Mouse (Mus musculus): ENCODE measurements around the gene Enah. TPM values are rescaled to one million over a fixed set of nuclear protein-coding genes. Genes with fewer than 3 reads are reported as not detected.

The Enah gene
- polyA plus RNA-seq, 1 experiment from 2014 or later: 49.2 TPM

- ATAC-seq (ENCODE audit: low FRiP score): no peak
- Histone ChIP-seq H3K4me2 (replicated peaks; ENCODE audit: low read depth, low read length) (no peak overlapping the region), H3K4me1 (replicated peaks; ENCODE audit: control insufficient read depth, insufficient read depth, low read length) (no peaks in the 10 kb centered on the region), H3K9ac (ENCODE audit: low read depth, low read length) (no peak overlapping the region), H3K9me3 (ENCODE audit: control insufficient read depth, low read length) (no peaks in the 10 kb centered on the region), H3K4me3 (ENCODE audit: low read depth, low read length) (no peak overlapping the region), H3K27me3 (ENCODE audit: control insufficient read depth, insufficient read depth, low read length) (no peaks in the 10 kb centered on the region), H3K36me3 (ENCODE audit: control insufficient read depth, insufficient read depth, low read length) (no peaks in the 10 kb centered on the region), H3K27ac (ENCODE audit: low read depth, low read length) (no peak overlapping the region)
- no peak for DNase-seq (ENCODE audit: low spot score)
Observed at GRCm38 (mm10) chr1:182031757-182032156, 12.0 kb upstream of the Enah start.

DNA sequence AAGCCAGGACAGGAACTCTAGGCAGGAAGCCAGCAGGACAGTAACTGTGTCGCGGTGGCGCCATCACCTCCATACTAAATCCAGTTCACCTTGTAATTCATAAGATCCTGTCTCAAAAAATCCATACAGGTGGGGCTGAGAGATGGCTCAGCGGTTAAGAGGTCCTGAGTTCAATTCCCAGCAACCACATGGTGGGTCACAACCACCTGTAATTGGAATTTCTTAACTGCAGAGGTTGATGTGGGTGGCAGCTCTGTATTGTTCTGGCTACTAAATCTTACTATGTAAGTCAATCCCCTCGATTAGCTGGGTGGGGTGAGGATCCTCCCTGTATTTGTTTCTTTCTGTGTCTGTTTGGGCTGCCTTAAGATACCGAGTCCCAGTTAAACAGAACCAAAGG lies 11.3 kb upstream of the Enah start:
- 89% methylated on average over 6 of the region's 6 CpGs for WGBS
- Histone ChIP-seq H3K9me3 (ENCODE audit: control insufficient read depth, low read length) (no peaks in the 10 kb centered on the region), H3K9ac (ENCODE audit: low read depth, low read length) (no peak overlapping the region), H3K27ac (ENCODE audit: low read depth, low read length) (no peak overlapping the region), H3K4me3 (ENCODE audit: low read depth, low read length) (no peak overlapping the region), H3K4me1 (replicated peaks; ENCODE audit: control insufficient read depth, insufficient read depth, low read length) (no peaks in the 10 kb centered on the region), H3K36me3 (ENCODE audit: control insufficient read depth, insufficient read depth, low read length) (no peaks in the 10 kb centered on the region), H3K27me3 (ENCODE audit: control insufficient read depth, insufficient read depth, low read length) (no peaks in the 10 kb centered on the region), H3K4me2 (replicated peaks; ENCODE audit: low read depth, low read length) (no peak overlapping the region)
- ATAC-seq (ENCODE audit: low FRiP score): no peak
- DNase-seq (ENCODE audit: low spot score): no peak

DNA sequence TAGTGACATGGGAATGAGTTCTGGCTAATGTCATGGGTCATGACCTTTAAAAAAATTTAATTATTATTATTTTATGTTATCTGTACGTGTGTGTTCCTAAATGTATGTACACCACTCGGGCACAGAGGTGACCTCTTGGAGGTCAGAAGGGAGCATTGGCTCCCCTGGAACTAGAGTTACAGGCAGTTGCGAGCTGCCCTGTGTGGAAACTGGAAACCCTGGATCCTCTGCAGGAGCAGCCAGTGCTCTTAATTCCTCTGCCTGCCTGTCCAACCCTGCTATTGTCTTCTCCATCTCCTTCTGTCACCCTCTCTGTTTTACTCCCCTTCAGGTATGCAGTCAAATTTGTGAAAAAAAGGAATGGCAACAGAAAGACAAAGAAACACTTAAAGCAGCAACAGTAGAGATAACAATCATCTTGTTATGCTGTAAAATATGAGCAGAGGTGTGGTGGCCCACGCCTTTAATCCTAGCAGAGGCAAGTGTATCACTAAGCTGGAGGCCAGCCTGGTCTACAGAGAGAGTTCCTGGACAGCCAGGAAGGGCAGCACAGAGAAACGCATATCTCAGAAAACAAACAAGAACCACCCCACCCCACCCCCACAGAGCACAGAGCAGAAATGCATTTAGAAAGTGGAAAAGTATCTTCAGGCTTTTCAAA lies 10.3 kb upstream of the Enah start:
- Histone ChIP-seq H3K9ac (ENCODE audit: low read depth, low read length) (no peak overlapping the region), H3K9me3 (ENCODE audit: control insufficient read depth, low read length) (no peaks in the 10 kb centered on the region), H3K27me3 (ENCODE audit: control insufficient read depth, insufficient read depth, low read length) (no peaks in the 10 kb centered on the region), H3K27ac (ENCODE audit: low read depth, low read length) (no peak overlapping the region), H3K4me3 (ENCODE audit: low read depth, low read length) (no peak overlapping the region), H3K36me3 (ENCODE audit: control insufficient read depth, insufficient read depth, low read length) (no peaks in the 10 kb centered on the region), H3K4me1 (replicated peaks; ENCODE audit: control insufficient read depth, insufficient read depth, low read length) (no peaks in the 10 kb centered on the region), H3K4me2 (replicated peaks; ENCODE audit: low read depth, low read length) (no peak overlapping the region)
- WGBS: 65% methylated on average over 5 of the region's 5 CpGs
- DNase-seq (ENCODE audit: low spot score) (no peak), ATAC-seq (ENCODE audit: low FRiP score) (no peak)

DNA sequence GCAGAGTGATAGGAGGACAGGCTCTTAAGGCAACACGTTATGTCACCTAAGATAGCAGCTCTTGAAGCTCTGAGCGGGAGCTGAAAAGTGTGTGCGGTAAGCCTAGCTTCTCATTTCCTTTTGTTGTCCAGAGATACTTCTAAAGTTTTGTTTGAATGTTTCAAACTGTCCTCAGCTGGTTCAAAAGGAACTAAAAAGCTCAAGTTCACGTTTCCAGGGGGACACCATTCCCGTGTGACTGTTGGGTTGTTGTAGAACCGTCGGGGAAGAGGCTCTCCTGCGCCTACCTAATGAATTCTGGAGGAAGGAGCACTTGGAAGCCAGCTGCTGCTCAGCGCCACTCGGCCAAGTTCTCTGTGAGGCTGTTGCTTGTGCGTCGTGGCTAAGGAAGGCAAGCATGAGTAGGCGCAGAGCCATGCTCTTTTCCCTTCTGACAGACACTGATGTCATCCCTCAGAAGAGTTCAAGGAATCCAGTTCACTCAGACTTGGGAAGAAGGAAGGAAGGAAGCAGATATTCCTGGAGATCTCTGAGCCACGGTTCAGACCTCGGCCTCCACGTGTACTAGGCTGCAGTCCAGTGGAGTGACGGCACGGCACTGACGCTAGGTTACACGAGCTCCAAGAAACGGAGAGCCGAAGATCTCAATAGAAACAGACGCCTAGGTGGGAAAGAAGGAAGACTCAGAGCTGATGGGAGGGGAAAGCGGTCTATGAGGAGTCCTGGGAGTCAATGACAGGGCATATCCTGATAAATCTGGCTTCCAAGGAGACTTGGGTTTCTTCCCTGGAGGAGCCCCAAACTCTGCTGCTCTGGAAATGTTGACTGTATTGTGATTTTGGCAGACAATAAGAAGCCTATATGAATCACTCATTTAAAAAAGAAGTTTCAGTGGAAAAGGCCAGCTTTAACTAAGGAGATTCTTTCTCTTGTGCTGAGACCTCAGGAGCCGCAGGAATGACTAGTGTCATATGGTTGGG lies 8.7 kb upstream of the Enah start:
- 86% methylated on average over 25 of the region's 25 CpGs for WGBS
- no peaks in the 10 kb centered on the region for H3K36me3 ChIP-seq (ENCODE audit: control insufficient read depth, insufficient read depth, low read length)
- no peak overlapping the region for H3K4me2 ChIP-seq (replicated peaks; ENCODE audit: low read depth, low read length)
- no peak for DNase-seq (ENCODE audit: low spot score)
- H3K27me3 ChIP-seq (ENCODE audit: control insufficient read depth, insufficient read depth, low read length): no peaks in the 10 kb centered on the region
- no peak overlapping the region for H3K27ac ChIP-seq (ENCODE audit: low read depth, low read length)
- H3K4me3 ChIP-seq (ENCODE audit: low read depth, low read length): no peak overlapping the region
- no peaks in the 10 kb centered on the region for H3K9me3 ChIP-seq (ENCODE audit: control insufficient read depth, low read length)
- no peak for ATAC-seq (ENCODE audit: low FRiP score)
- H3K9ac ChIP-seq (ENCODE audit: low read depth, low read length): no peak overlapping the region
- H3K4me1 ChIP-seq (replicated peaks; ENCODE audit: control insufficient read depth, insufficient read depth, low read length): no peaks in the 10 kb centered on the region

DNA sequence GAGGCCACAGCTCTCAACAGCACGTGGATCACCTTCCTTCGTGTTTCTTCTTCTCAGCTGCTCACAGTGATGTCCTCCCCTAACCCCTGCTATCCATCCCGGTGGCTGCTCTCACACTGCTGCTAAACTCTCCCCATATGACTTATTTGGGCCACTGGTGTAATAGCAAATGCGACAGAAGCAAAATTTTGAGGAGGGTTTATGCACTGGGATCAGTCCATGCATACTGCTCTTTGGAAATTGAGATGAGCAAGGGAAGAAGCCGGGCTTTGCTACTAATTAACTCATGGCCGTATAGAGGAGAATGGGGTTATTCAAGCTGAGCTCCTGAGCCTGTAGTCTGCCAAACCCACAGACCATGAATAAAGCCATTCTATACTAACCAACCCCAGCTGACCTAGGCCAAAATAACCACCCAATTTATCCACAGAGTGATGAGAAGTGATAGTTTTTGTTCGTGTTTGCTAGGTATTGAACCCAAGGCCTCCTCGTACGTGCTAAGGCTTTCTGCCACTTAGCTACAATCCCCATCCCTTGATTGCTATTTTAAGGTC lies 7.7 kb upstream of the Enah start:
- Histone ChIP-seq H3K4me2 (replicated peaks; ENCODE audit: low read depth, low read length) (no peak overlapping the region), H3K4me1 (replicated peaks; ENCODE audit: control insufficient read depth, insufficient read depth, low read length) (no peaks in the 10 kb centered on the region), H3K36me3 (ENCODE audit: control insufficient read depth, insufficient read depth, low read length) (no peaks in the 10 kb centered on the region), H3K27ac (ENCODE audit: low read depth, low read length) (no peak overlapping the region), H3K4me3 (ENCODE audit: low read depth, low read length) (no peak overlapping the region), H3K9me3 (ENCODE audit: control insufficient read depth, low read length) (no peaks in the 10 kb centered on the region), H3K9ac (ENCODE audit: low read depth, low read length) (no peak overlapping the region), H3K27me3 (ENCODE audit: control insufficient read depth, insufficient read depth, low read length) (no peaks in the 10 kb centered on the region)
- no peak for ATAC-seq (ENCODE audit: low FRiP score)
- 61% methylated on average over 9 of the region's 9 CpGs for WGBS
- DNase-seq (ENCODE audit: low spot score): no peak

DNA sequence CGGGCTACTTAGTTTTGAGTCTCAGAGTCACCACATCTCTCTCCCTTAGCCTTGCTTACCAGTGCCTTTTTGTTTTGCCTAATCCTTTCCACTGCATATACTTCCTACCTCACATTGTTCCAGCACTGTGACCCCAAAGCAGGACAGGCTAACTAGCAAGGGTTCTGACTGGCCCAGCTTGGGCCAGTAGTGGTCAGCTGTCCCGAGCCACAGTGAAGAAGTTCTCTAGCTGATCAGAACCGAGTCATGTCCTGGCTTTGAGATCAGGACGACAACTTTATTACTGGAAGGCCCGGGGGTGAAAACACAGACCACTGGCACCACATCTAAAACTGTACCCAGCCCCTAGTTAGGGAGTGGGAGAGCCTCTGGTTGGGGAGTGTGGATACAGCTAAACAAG lies 7.0 kb upstream of the Enah start:
- no peak overlapping the region for H3K9ac ChIP-seq (ENCODE audit: low read depth, low read length)
- WGBS: 91% methylated on average over 5 of the region's 5 CpGs
- H3K4me1 ChIP-seq (replicated peaks; ENCODE audit: control insufficient read depth, insufficient read depth, low read length): no peaks in the 10 kb centered on the region
- ATAC-seq (ENCODE audit: low FRiP score) (no peak), DNase-seq (ENCODE audit: low spot score) (no peak)
- H3K27me3 ChIP-seq (ENCODE audit: control insufficient read depth, insufficient read depth, low read length): no peaks in the 10 kb centered on the region
- no peaks in the 10 kb centered on the region for H3K36me3 ChIP-seq (ENCODE audit: control insufficient read depth, insufficient read depth, low read length)
- H3K4me2 ChIP-seq (replicated peaks; ENCODE audit: low read depth, low read length): no peak overlapping the region
- no peaks in the 10 kb centered on the region for H3K9me3 ChIP-seq (ENCODE audit: control insufficient read depth, low read length)
- no peak overlapping the region for H3K4me3 ChIP-seq (ENCODE audit: low read depth, low read length)
- no peak overlapping the region for H3K27ac ChIP-seq (ENCODE audit: low read depth, low read length)

DNA sequence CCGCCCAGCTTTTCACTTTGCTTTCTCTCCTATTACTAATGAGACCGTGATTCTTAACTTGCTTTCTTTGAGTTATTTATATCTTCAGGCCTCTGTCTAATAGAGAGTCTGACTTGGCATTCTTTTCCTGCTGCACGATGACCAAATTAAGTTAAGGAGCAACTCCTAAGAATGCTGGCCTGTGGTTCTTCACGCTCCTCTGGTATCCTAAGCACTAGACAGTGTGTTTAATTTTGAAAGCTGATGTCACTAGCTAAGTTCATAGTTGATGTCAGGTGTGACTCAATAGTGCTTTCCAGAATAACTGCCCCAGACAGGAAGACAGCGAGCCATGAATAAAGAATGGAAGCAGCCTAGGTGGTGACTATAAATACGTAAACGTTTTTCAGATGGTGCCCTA lies 6.3 kb upstream of the Enah start:
- no peaks in the 10 kb centered on the region for H3K9me3 ChIP-seq (ENCODE audit: control insufficient read depth, low read length)
- no peak overlapping the region for H3K4me2 ChIP-seq (replicated peaks; ENCODE audit: low read depth, low read length)
- ATAC-seq (ENCODE audit: low FRiP score) (no peak), DNase-seq (ENCODE audit: low spot score) (no peak)
- H3K27ac ChIP-seq (ENCODE audit: low read depth, low read length): no peak overlapping the region
- no peaks in the 10 kb centered on the region for H3K27me3 ChIP-seq (ENCODE audit: control insufficient read depth, insufficient read depth, low read length)
- H3K4me1 ChIP-seq (replicated peaks; ENCODE audit: control insufficient read depth, insufficient read depth, low read length): no peaks in the 10 kb centered on the region
- no peak overlapping the region for H3K4me3 ChIP-seq (ENCODE audit: low read depth, low read length)
- H3K9ac ChIP-seq (ENCODE audit: low read depth, low read length): no peak overlapping the region
- whole genome bisulfite sequencing: 79% methylated on average over 7 of the region's 7 CpGs
- H3K36me3 ChIP-seq (ENCODE audit: control insufficient read depth, insufficient read depth, low read length): no peaks in the 10 kb centered on the region

DNA sequence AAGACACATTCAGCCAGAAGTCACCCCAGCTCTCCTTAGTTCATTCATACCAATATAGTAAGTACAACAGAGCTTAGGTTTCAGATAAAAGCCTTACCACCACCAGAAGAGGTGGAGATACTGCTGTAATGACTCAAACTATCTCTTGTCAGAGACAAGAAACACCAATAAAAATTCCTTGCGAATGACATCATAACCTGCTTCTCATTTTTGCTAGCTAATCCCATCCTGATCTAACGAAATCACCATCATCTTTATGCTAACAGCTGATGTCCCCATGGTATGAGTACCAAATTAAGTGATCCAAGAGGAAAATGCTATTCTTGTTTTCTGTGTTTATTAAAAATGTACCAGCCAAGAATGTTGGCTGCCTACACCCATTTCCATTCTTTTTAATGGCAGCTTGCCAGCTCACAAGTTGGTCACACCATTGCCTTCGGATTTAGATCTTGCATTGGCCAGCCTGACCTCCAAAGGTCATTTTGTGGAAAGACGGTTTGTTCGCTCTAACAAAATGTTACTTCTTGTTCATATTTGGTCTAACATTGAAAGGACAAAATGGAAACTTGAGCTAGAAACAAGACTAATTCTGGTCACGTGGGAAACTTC lies 2.0 kb upstream of the Enah start:
- no peaks in the 10 kb centered on the region; the same call in 1 of the 2 replicates for H3K4me1 ChIP-seq (replicated peaks; ENCODE audit: control insufficient read depth, insufficient read depth, low read length)
- DNase-seq (ENCODE audit: low spot score) (no peak), ATAC-seq (ENCODE audit: low FRiP score) (no peak)
- no peaks in the 10 kb centered on the region for H3K9me3 ChIP-seq (ENCODE audit: control insufficient read depth, low read length)
- H3K4me3 ChIP-seq (ENCODE audit: low read depth, low read length): no peak overlapping the region
- H3K9ac ChIP-seq (ENCODE audit: low read depth, low read length): no peak overlapping the region
- no peaks in the 10 kb centered on the region for H3K27me3 ChIP-seq (ENCODE audit: control insufficient read depth, insufficient read depth, low read length)
- H3K4me2 ChIP-seq (replicated peaks; ENCODE audit: low read depth, low read length): no peak overlapping the region
- no peak overlapping the region for H3K27ac ChIP-seq (ENCODE audit: low read depth, low read length)
- H3K36me3 ChIP-seq (ENCODE audit: control insufficient read depth, insufficient read depth, low read length): no peaks in the 10 kb centered on the region
- WGBS: 89% methylated on average over 6 of the region's 6 CpGs
